Mouse (Mus musculus) intestine, postnatal 0 days (tissue): Measurements from ENCODE around the gene Rmdn2. TPM values are rescaled to one million over a fixed set of nuclear protein-coding genes. Genes with fewer than 3 reads are reported as not detected.
A peak's percentile ranks its signal among the peaks of the same experiment; 100 is the strongest.

Source experiments
- ATAC-seq: fragments of 200-750 bp; cut with Nextera tagmentation; 2 replicates; pipeline ENCODE4 v1.8.0; 2017; ENCODE audit warnings: mild to moderate bottlenecking, moderate TSS enrichment, moderate library complexity
- H3K27ac ChIP-seq: fragments of 300-500 bp; sonication (generic); 2 replicates; pipeline ENCODE4 v1.5.1; 2014; ENCODE audit warnings: mild to moderate bottlenecking, low read depth, low read length, moderate library complexity
- H3K27me3 ChIP-seq: fragments of 300-500 bp; sonication (generic); replicated peaks from 2 replicates; pipeline ENCODE4 v1.6.1; 2014; ENCODE audit warnings: low read length, mixed read lengths; ENCODE audit not compliant: control insufficient read depth, insufficient read depth
- H3K36me3 ChIP-seq: fragments of 300-500 bp; sonication (generic); 2 replicates; pipeline ENCODE4 v1.6.1; 2014; ENCODE audit warnings: mild to moderate bottlenecking, moderate library complexity; ENCODE audit not compliant: control insufficient read depth, insufficient read depth
- H3K4me1 ChIP-seq: fragments of 300-500 bp; sonication (generic); replicated peaks from 2 replicates; pipeline ENCODE4 v1.6.1; 2014; ENCODE audit warnings: antibody characterized with exemption, low read length, mixed read lengths; ENCODE audit not compliant: control insufficient read depth, insufficient read depth
- H3K4me2 ChIP-seq: fragments of 300-500 bp; sonication (generic); replicated peaks from 2 replicates; pipeline ENCODE4 v1.6.1; 2014; ENCODE audit warnings: low read depth, mild to moderate bottlenecking, moderate library complexity
- H3K4me3 ChIP-seq: fragments of 300-500 bp; sonication (generic); 2 replicates; pipeline ENCODE4 v1.5.1; 2014; ENCODE audit warnings: low read depth, low read length
- H3K9ac ChIP-seq: fragments of 300-500 bp; sonication (generic); 2 replicates; pipeline ENCODE4 v1.6.1; 2014; ENCODE audit warnings: mild to moderate bottlenecking, low read depth, low read length
- H3K9me3 ChIP-seq: fragments of 300-500 bp; sonication (generic); 2 replicates; pipeline ENCODE4 v1.6.1; 2016; ENCODE audit warnings: mixed run types; ENCODE audit not compliant: control insufficient read depth
- CTCF ChIP-seq: sonication (generic); IDR thresholded peaks from 2 replicates; pipeline ENCODE4 v1.5.1; 2016; ENCODE audit warnings: low read depth, mild to moderate bottlenecking, control low read depth, antibody characterized with exemption, moderate library complexity
- WGBS: fragments of 180-500 bp; shearing (Covaris S2); extraction: QIAGEN DNeasy Blood & Tissue Kit; methylation state at CpG from one replicate; pipeline ENCODE4 v1.1.7; 2014; 5-methylcytosine and 5-hydroxymethylcytosine counted together
- polyA plus RNA-seq: library from polyadenylated mRNA; unstranded; fragments of >200 nt; fragmentation: Nextera tagmentation; extraction: Ambion mirVana; gene quantifications from 2 replicates; pipeline ENCODE4 v1.2.1, GENCODE M21; 2015

Rmdn2 gene
- polyA plus RNA-seq, 1 experiment from 2014 or later = 13.4 TPM

DNA sequence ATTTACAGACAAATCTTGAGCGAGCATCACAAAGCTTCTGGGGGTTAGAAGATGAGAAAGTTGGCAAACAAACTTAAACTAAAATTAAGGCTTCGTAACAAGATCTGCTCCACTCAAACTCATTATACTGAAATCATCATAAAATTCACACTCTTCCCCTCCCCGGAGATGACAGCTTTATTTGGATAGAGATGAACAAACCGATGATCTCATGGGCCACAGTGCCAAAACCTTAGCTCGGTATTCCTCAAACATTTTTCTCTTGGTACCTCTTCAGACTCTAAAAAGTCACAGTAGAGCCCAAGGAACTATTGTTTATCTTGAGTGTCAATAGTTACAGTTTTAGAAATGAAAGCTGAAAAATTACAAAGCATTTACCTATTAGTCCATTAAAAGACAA lies 115.0 kb downstream of the Rmdn2 start:
- Histone ChIP-seq H3K4me2 (no peak overlapping the region), H3K27ac (no peak overlapping the region), H3K27me3 (peaks cover 7% of the 10 kb centered on the region; the same call in 1 of the 2 replicates), H3K4me3 (no peak overlapping the region), H3K9me3 (no peaks in the 10 kb centered on the region), H3K36me3 (no peaks in the 10 kb centered on the region), H3K9ac (no peak overlapping the region), H3K4me1 (no peaks in the 10 kb centered on the region)
- 76% methylated on average over 5 of the region's 5 CpGs for WGBS
- ATAC-seq = no peak
- no peak for TF ChIP-seq CTCF

DNA sequence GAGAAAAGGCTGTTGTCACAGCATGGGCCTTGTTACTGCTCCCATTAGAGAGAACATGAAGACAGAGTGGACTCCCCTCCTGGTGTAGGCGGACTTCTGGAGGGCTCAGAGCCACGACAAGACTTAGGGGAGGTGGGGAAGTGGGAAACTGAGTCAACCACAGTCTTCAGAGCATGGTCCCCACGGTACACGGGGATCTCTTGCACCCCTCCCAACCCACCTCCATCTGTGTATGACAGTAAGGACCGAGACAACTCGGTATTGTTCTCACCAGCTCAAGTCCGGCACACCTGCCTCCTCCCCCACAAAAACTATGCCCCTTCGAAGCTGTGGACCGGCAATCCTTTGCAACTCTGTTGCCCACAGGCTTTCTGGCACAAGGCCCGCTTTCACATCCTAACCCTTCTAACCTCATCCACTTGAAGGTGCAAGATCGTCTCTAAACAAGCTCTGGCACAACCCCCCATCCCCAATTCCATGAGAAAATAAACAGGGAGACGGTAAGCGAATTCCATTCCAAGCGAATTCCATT lies 116.5 kb downstream of the Rmdn2 start:
- TF ChIP-seq CTCF = no peak
- H3K4me3 ChIP-seq = no peak overlapping the region
- WGBS = 36% methylated on average over 14 of the region's 14 CpGs
- no peaks in the 10 kb centered on the region for H3K36me3 ChIP-seq
- no peak overlapping the region for H3K9ac ChIP-seq
- H3K9me3 ChIP-seq = no peaks in the 10 kb centered on the region
- H3K4me2 ChIP-seq = peak overlapping the region; percentile 28
- no peak overlapping the region for H3K27ac ChIP-seq
- ATAC-seq = no peak
- peaks cover 7% of the 10 kb centered on the region; the same call in 1 of the 2 replicates for H3K27me3 ChIP-seq
- H3K4me1 ChIP-seq = no peaks in the 10 kb centered on the region

DNA sequence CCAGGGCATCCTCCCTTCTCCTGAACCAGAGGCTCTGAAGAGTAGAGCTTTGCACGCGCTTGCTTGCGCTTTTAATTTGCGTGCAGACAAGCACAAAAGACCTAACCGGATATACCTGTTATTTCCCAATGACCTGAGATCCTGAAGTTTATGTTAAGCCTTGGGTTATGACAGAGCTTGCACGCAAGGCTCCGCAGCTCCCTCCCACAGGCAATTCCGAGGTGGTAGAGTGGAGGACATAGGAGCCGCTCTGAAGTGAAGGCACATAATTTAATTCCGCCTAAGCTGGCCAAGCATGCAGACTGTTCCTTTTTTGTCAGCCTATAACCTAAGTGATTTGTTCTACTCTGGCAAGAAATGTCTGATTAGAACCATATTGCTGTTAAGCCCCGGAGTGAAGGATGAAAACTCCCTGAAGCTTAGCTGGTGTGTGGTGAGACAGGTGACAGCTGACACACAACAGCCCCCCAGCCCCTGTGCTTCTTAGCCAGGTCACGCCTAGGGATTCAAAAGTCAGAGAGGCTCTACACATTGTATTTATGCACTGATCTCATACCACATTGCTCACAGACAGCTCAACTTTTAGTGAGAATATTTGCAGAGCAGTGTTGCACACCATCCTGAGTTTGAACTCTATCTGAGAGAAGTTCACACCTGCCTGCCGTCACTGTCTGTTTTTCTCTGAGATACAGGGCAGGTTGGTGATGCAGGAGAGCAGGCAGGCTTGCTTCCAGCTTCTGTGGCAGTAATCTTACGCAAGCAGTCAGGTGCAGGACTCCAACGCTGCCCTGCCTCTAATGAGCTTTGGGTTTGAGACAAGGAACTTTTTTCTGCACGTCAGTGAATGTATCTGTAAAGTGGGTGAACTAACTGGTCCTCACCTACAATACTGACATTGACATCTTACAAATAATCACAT lies 117.2 kb downstream of the Rmdn2 start:
- H3K4me2 ChIP-seq = peak overlapping the region; percentile 28
- peaks cover 7% of the 10 kb centered on the region; the same call in 1 of the 2 replicates for H3K27me3 ChIP-seq
- no peaks in the 10 kb centered on the region for H3K4me1 ChIP-seq
- TF ChIP-seq CTCF = no peak
- no peaks in the 10 kb centered on the region for H3K9me3 ChIP-seq
- no peak for ATAC-seq
- no peak overlapping the region for H3K9ac ChIP-seq
- no peak overlapping the region for H3K27ac ChIP-seq
- no peaks in the 10 kb centered on the region for H3K36me3 ChIP-seq
- WGBS = 28% methylated on average over 16 of the region's 16 CpGs
- H3K4me3 ChIP-seq = no peak overlapping the region

DNA sequence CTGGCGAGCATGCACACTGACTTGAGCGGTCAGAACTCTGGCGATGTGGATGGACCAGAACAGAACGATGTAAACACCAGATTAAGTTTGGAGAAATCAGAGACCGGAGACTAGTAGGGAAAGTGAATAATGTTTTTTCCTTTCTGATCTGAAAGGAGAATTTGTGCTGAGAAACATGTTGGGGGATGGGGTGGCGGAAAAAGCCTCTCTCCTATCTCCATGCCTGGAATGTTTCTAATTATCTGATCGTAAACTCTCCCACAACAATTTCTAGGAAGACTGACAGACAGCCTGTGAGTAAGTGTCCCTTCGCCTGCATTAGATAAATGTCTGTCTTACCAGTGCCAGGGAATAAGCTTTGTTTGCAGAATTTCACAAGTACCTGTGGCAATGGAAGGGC lies 119.3 kb downstream of the Rmdn2 start:
- no peak for ATAC-seq
- 45% methylated on average over 8 of the region's 8 CpGs for WGBS
- Histone ChIP-seq H3K27me3 (peaks cover 7% of the 10 kb centered on the region; the same call in 1 of the 2 replicates), H3K36me3 (no peaks in the 10 kb centered on the region), H3K27ac (no peak overlapping the region), H3K4me3 (no peak overlapping the region), H3K4me1 (no peaks in the 10 kb centered on the region), H3K9me3 (no peaks in the 10 kb centered on the region), H3K4me2 (no peak overlapping the region), H3K9ac (no peak overlapping the region)
- no peak for TF ChIP-seq CTCF

DNA sequence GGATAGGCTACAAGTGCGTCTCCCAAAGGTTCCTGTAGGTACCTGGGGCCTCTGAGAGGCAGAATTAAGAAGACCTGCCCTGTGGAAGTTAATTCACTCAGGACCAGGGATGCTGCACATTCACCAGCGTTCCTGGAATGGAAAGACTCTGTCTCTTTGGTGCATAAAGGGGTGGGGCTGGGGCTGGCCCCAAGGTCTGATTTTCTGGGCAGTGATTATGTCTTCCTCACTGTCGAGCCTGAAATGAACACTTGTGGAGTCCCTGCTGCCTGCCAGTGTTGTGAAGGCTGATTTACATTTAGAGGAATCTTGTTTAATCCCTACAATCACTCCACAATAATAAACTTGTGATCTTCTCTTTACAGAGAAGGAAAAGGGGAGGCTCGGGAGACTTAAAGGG lies 121.4 kb downstream of the Rmdn2 start:
- Histone ChIP-seq H3K27ac (no peak overlapping the region), H3K4me3 (no peak overlapping the region), H3K4me2 (no peak overlapping the region), H3K4me1 (no peaks in the 10 kb centered on the region), H3K27me3 (peaks cover 4% of the 10 kb centered on the region; the same call in 1 of the 2 replicates), H3K36me3 (no peaks in the 10 kb centered on the region), H3K9ac (no peak overlapping the region), H3K9me3 (no peaks in the 10 kb centered on the region)
- no peak for ATAC-seq
- no peak for TF ChIP-seq CTCF
- WGBS = 54% methylated on average over 4 of the region's 4 CpGs

DNA sequence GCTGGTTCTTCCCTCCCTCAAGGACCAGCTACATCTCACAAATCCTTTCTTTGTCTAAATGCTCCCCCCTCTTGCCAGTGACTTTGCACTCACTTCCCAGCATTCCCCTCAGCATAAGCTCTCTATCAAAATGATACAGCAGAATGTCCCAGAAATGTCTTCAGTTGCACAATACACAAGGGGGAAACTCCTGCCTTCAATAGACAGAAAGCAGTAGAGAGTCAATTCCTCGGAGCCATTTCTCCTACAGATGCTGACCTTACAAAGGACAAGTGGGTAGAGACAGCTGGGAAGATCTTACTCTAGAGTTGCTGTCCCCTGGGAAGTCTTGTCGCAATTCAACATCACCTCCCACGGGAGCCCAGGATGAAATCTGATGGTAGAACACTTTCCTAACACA lies 125.9 kb downstream of the Rmdn2 start:
- WGBS = 79% methylated on average over 3 of the region's 3 CpGs
- no peak overlapping the region for H3K4me2 ChIP-seq
- H3K9ac ChIP-seq = no peak overlapping the region
- no peaks in the 10 kb centered on the region for H3K4me1 ChIP-seq
- no peak for TF ChIP-seq CTCF
- no peaks in the 10 kb centered on the region for H3K36me3 ChIP-seq
- no peak overlapping the region for H3K4me3 ChIP-seq
- H3K9me3 ChIP-seq = no peaks in the 10 kb centered on the region
- H3K27ac ChIP-seq = no peak overlapping the region
- no peak for ATAC-seq
- H3K27me3 ChIP-seq = no peaks in the 10 kb centered on the region
